Mouse (Mus musculus) gonadal fat pad, adult 2 months (tissue): ENCODE data around the gene Osgepl1. TPM values are rescaled to one million over a fixed set of nuclear protein-coding genes. Genes with fewer than 3 reads are reported as not detected.

Experiments
- polyA plus RNA-seq: library from polyadenylated mRNA; depleted of rRNA; stranded (reverse); fragments of >200 nt; gene quantifications from 2 replicates; pipeline ENCODE4 v1.2.3, GENCODE M21; 2012; rRNA removed

Gene Osgepl1
- polyA plus RNA-seq, 1 experiment, result 8.1 TPM

Other genes starting within 250 kb of the Osgepl1 start
- not detected in 2 replicates for gene 1700019A02Rik, start 126.0 kb upstream of the Osgepl1 start, polyA plus RNA-seq
- gene Pms1, start 16.6 kb upstream of the Osgepl1 start, polyA plus RNA-seq, result 1.0 and 1.1 TPM in 2 replicates
- gene Ormdl1, start 16.5 kb upstream of the Osgepl1 start, polyA plus RNA-seq, result 11.6 and 13.4 TPM in 2 replicates
- gene Gm28778, start 16.5 kb upstream of the Osgepl1 start, polyA plus RNA-seq, result 8.8 and 16.7 TPM in 2 replicates
- gene Asdurf, start 39.0 kb downstream of the Osgepl1 start, polyA plus RNA-seq, result not detected in 2 replicates
- gene Gm28551, start 39.0 kb downstream of the Osgepl1 start, polyA plus RNA-seq, result not detected in 2 replicates
- gene Asnsd1, start 39.1 kb downstream of the Osgepl1 start, polyA plus RNA-seq, result 11.2 and 12.4 TPM in 2 replicates